Mouse (Mus musculus): ENCODE measurements around the gene Cpox.
"Not testable (repeated sequence)": the region's sequence is repeated elsewhere in the genome, so short reads cannot be mapped to it uniquely, and the experiment has no call there.

The Cpox gene

GRCm38 (mm10) chr16:58669917-58670630 lies at the start of gene Cpox:
Gene Cpox (plus strand): TSS chr16:58670292.
- DNase-seq: peak; percentile 92

- DNase-seq: no peak
Observed at GRCm38 (mm10) chr16:58622377-58622776, 47.7 kb upstream of the Cpox start.

DNA sequence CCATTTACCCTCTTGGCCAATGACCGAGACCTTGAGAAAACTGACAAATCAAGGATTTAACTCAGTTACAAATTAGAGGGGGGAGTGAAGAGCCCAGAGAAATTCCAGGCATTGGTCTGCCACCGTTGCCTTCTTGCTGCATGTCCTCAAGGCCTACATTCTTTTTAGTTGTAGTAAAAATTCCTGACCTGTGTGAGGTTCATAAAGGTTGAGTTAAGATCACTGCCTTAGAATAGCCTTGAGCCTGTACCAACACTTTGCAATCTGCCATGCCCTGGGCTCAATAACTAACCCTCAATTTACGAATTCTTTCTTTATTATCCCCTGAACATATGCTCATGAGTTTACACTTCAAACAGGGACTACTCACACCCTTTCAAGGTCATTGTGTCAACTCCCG lies 47.0 kb upstream of the Cpox start:
- DNase-seq: no peak

DNA sequence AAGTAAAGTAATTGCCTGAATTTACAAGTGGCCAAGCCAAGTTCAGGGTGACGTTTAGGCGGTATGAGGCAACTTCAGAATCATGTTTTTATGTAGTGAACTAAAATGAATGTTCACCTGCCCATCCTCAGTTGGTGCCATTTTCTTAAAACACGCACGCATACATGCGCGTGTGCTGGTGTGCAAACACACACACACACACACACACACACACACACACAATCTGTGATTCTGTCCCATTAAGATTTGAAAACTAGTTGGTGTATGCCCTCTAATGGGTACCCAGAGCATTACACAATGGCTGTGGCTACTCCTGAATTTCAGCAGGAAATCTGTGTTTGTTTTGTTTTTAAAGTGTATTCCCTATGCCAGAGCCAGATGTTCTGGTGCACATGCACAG lies 46.1 kb upstream of the Cpox start:
- peak; percentile 20 for DNase-seq

- no peak for DNase-seq
Observed at GRCm38 (mm10) chr16:58627597-58628335, 42.3 kb upstream of the Cpox start.

DNA sequence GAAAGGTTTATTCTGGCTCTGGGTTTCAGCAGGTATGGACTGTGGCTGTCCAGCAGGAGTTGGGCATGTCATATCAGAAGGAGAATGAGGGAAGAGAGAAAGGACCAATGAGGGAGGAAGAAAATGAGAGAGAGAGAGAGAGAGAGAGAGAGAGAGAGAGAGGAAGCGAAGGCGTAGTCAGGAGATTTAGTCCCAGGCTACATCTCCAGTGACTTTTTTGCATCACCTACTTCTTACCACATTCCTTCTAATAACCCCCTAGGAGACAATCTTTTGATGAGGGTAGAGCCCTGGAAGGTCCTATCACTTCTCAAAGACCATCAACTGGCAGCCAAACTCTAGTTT lies 41.8 kb upstream of the Cpox start:
- no peak for DNase-seq

DNA sequence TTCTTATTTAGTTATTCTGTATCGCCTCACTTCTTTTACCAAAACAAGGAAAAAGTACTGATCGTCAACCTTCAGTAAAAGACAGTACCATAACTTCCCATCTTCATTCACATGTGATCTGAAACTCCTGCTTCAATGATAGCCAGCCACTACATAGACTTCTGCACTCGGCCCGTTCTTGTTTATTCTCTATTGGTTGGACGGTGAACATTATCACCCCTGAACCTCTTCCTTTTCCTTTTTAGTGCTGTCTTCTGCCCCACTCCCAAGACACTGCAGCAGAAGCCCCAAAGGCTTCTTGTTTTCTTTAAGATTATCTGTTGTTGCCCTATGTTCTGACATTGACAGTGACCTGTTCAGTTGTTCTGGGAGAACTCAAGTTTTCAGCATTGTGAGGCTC lies 41.1 kb upstream of the Cpox start:
- DNase-seq: no peak

DNA sequence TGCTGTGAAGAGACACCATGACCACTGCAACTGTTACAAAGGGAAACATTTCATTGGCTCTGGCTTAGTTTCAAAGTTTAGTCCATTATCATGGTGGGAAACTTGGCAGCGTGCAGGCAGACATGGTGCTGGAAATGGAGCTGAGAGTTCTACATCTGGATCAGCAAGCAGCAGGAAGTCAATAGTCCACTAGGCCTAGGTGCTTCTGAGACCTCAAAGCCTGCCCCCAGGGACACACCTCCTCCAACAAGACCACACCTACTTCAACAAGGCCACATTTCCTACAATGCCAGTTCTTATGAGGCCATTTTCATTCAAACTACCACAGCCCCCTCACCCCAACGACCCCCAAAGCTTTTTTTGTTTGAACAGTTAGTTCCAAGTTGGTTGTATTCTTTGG lies 40.4 kb upstream of the Cpox start:
- no peak for DNase-seq

DNA sequence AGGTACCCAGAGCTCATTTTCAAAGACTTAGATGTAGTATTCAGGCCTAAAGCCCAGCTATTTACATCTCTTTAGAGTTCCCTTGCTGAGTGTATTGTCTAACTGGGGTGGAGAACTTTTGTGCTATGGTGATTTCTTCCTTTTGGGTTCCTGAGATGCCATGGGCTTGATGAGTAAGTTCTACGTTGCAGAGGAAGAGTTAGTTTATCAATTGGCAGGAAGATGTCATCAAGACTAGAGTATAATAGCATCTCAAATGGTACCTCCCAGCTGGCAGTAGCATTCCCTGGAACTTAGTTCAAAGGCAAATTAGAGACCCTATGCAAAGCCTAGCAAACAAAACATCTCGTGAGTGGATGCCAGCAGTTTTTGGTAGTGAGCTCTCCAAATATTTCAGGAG lies 34.2 kb upstream of the Cpox start:
- no peak for DNase-seq

DNA sequence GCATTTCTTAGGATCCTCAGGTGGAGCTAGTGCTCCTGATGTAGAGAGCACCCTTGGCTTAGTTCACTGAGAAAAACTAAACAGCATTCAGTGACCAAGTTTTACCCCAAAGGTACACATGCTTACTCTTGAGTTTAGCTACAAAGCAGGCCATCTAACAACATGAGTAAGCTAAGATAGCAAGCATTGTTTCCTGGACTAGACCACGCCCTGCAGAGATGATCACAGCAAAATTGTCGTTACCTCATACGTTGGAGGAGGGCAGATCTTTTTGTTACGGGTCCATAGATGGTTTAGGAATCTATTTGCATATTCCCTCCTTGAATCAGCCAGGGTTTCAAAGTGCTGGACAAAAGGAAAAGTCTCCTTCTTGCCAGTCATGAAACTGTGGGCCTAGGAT lies 32.6 kb upstream of the Cpox start:
- no peak for DNase-seq

- no peak for DNase-seq
Observed at GRCm38 (mm10) chr16:58638016-58638415, 32.1 kb upstream of the Cpox start.

DNA sequence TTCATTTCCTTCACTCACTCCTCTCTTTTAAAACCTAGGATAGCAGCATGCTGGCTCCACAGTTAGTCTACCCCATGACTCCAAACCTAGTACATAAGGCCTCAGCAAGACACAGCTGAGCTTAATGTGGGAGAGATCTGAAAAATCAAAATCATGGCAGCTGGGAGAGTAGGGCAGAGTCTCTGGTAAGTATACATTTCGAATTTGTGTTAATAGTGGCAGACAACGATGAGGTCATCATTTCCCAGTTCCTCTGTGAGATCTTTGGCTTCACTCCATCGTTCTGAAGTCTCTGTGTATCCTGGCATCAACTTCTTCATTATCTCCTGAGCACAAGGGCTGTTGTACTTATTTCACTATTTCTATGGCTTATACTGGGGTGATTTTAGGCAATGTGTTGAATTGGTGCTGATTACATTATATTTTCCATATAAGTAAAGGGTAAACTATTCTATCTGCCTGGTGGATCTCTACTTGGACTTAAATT lies 31.4 kb upstream of the Cpox start, which contains the start of gene E330017A01Rik:
E330017A01Rik (minus strand) TSS at position 51 of the 487 bp plus-strand sequence.
- DNase-seq: no peak

GRCm38 (mm10) chr16:58649979-58650378 lies 20.1 kb upstream of the Cpox start:
- DNase-seq: no peak

- no peak for DNase-seq
Observed at GRCm38 (mm10) chr16:58655751-58656150, 14.3 kb upstream of the Cpox start.

DNA sequence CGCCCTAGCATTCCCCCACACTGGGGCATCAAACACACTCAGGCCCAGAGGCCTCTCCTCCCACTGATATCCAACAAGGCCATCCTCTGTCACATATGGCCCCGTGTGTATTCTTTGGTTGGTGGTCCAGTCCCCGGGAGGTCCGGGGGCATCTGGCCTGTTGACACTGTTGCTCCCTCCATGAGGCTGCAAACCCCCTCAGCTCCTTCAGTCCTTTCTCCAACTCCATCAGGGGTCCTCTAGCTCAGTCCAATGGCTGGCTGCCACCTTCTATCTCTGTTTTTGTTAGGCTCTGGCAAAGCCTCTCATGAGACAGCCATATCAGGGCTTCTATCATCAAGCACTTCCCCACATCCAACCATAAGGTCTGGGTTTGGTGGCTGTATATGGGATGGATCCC lies 13.6 kb upstream of the Cpox start:
- DNase-seq: no peak

- DNase-seq: no peak
Observed at GRCm38 (mm10) chr16:58658668-58659067, 11.4 kb upstream of the Cpox start.

- DNase-seq: no peak
Observed at GRCm38 (mm10) chr16:58661826-58662225, 8.3 kb upstream of the Cpox start.

DNA sequence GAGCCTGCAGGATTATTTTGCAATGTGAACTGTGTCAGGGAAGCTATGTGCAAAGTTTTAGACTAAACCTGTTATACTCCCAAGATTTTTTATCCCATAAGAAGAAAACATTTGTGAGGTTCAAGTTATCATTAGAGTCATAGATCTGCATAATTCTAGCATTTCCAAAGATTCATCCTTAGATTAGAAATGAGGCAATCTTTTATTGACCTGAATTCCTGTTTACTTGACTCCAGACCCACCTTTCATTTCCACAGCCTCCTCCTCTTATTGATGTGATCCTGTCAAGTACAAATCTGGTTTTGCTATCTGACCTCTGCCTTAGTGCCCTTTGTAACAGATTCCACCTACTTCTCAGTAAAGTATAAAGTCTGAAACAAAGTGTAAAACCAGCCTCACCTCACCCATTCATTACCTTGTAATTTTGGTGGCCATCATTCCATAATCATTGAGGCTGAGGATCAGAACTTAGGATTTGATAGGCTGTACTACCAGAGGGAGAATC lies 7.8 kb upstream of the Cpox start:
- no peak for DNase-seq

GRCm38 (mm10) chr16:58663021-58663420 lies 7.1 kb upstream of the Cpox start:
- peak; percentile 31 for DNase-seq

DNA sequence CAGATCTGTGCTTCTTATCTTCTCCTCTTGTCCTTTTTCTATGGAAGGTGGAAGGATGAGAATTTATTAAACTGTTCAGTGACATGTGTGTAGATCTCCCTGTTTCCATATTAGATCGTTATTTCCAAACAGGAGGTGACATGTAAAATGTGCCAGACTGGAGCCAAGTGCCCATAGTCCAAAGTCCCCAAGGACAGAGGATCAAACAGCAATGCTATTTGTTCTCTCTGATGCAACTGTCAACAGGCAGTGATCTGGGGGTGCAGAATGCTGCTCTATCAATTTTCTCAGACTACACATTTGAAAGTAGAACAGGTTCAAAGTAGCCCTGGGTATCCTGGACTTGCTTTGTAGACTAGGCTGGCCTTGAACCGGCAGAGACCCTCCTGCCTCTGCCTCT lies 6.3 kb upstream of the Cpox start:
- DNase-seq: no peak

GRCm38 (mm10) chr16:58665137-58665536 lies 5.0 kb upstream of the Cpox start:
- DNase-seq: not testable (repeated sequence)

- not testable (repeated sequence) for DNase-seq
Observed at GRCm38 (mm10) chr16:58666681-58667080, 3.4 kb upstream of the Cpox start.

DNA sequence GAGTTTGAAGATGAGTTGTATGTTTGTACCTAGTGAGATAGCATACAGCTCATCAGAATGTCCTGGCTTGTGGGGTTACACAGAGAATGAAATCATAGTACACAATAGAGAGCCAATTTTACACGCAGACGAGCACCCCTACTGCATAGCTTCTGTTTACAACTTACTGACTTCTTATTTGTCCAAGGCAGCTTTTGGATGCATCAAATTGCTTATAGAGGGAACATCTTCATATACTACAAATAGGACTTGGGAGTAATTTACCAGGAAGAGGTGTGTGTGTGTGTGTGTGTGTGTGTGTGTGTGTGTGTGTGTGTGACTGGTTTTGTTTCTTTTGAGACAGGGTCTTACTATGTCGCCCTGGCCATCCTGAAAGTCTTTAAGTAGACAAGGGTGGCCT lies 1.5 kb upstream of the Cpox start:
- DNase-seq: no peak

- no peak for DNase-seq
Observed at GRCm38 (mm10) chr16:58669264-58669663, 828 bp upstream of the Cpox start.
